Mouse (Mus musculus) limb, embryonic 11.5 days (tissue): ENCODE results near the gene Vmn1r226. TPM values are rescaled to one million over a fixed set of nuclear protein-coding genes. Genes with fewer than 3 reads are reported as not detected.

Source experiments
- ATAC-seq: fragments of 200-750 bp; cut with Nextera tagmentation; 2 replicates; pipeline ENCODE4 v1.8.0; 2017; ENCODE audit warnings: low read depth; ENCODE audit not compliant: insufficient number of reproducible peaks, low FRiP score, low TSS enrichment
- DNase-seq: peaks from one replicate; pipeline ENCODE4 v3.0.0-alpha.2; 2015; ENCODE audit warnings: low spot score
- H3K27ac ChIP-seq: fragments of 300-500 bp; sonication (generic); replicated peaks from 2 replicates; pipeline ENCODE4 v1.5.1; 2014; ENCODE audit warnings: low read depth, mild to moderate bottlenecking, low read length
- H3K27me3 ChIP-seq: fragments of 300-500 bp; sonication (generic); 2 replicates; pipeline ENCODE4 v1.6.1; 2014; ENCODE audit warnings: mild to moderate bottlenecking, low read length, mixed read lengths; ENCODE audit not compliant: control insufficient read depth, insufficient read depth
- H3K36me3 ChIP-seq: fragments of 300-500 bp; sonication (generic); 2 replicates; pipeline ENCODE4 v1.6.1; 2014; ENCODE audit warnings: mild to moderate bottlenecking, low read length, moderate library complexity, mixed read lengths; ENCODE audit not compliant: control insufficient read depth, insufficient read depth
- H3K4me1 ChIP-seq: fragments of 300-500 bp; sonication (generic); 2 replicates; pipeline ENCODE4 v1.6.1; 2014; ENCODE audit warnings: low read length, mixed read lengths; ENCODE audit not compliant: control insufficient read depth, insufficient read depth
- H3K4me2 ChIP-seq: fragments of 300-500 bp; sonication (generic); 2 replicates; pipeline ENCODE4 v1.6.1; 2014; ENCODE audit warnings: low read depth, mild to moderate bottlenecking, moderate library complexity; ENCODE audit not compliant: severe bottlenecking
- H3K4me3 ChIP-seq: fragments of 300-500 bp; sonication (generic); 2 replicates; pipeline ENCODE4 v1.5.1; 2014; ENCODE audit warnings: low read depth, low read length
- H3K9ac ChIP-seq: fragments of 300-500 bp; sonication (generic); 2 replicates; pipeline ENCODE4 v1.6.1; 2014; ENCODE audit warnings: mild to moderate bottlenecking, low read length
- H3K9me3 ChIP-seq: fragments of 300-500 bp; sonication (generic); 2 replicates; pipeline ENCODE4 v1.6.1; 2016; ENCODE audit warnings: low read length; ENCODE audit not compliant: control insufficient read depth
- WGBS: fragments of 180-500 bp; shearing (Covaris S2); extraction: QIAGEN DNeasy Blood & Tissue Kit; methylation state at CpG from one replicate; pipeline ENCODE4 v1.1.7; 2014; 5-methylcytosine and 5-hydroxymethylcytosine counted together
- polyA plus RNA-seq: library from polyadenylated mRNA; unstranded; fragments of >200 nt; fragmentation: Nextera tagmentation; extraction: Ambion mirVana; gene quantifications from 2 replicates; pipeline ENCODE4 v1.2.1, GENCODE M21; 2014

Gene Vmn1r226
- polyA plus RNA-seq: not detected in 2 replicates

- ATAC-seq (no peak), DNase-seq (no peak)
- H3K9ac ChIP-seq: no peak within 1 kb of the TSS
Observed at GRCm38 (mm10) chr17:20682543-20682942, at the start of gene Vmn1r226. Vmn1r226 (plus strand) TSS chr17:20682843.

GRCm38 (mm10) chr17:20729543-20729942 lies 46.9 kb downstream of the Vmn1r226 start, which contains the start of gene Vmn1r227:
Vmn1r227 (plus strand) TSS chr17:20729843.
- Histone ChIP-seq H3K27ac (no peak within 1 kb of the TSS), H3K4me1 (no peaks in the 10 kb centered on the region), H3K4me2 (no peak within 1 kb of the TSS), H3K36me3 (no peaks in the 10 kb centered on the region), H3K27me3 (no peaks in the 10 kb centered on the region), H3K4me3 (no peak within 1 kb of the TSS), H3K9me3 (no peaks in the 10 kb centered on the region), H3K9ac (no peak within 1 kb of the TSS)
- DNase-seq (no peak), ATAC-seq (no peak)
- 43% methylated on average over 1 of the region's 1 CpGs for WGBS

More at GRCm38 (mm10) chr17:20682543-20682942, at the start of gene Vmn1r226:
- no peak within 1 kb of the TSS for H3K4me2 ChIP-seq
- no peak within 1 kb of the TSS for H3K4me3 ChIP-seq
- no peaks in the 10 kb centered on the region for H3K36me3 ChIP-seq
- H3K9me3 ChIP-seq: no peaks in the 10 kb centered on the region
- no peaks in the 10 kb centered on the region for H3K4me1 ChIP-seq
- H3K27me3 ChIP-seq: no peaks in the 10 kb centered on the region
- no peak within 1 kb of the TSS for H3K27ac ChIP-seq

Other genes with a start within 250 kb of the Vmn1r226 start
- not detected in 2 replicates for gene Vmn2r108, start 201.5 kb upstream of the Vmn1r226 start, polyA plus RNA-seq
- gene Vmn1r225, start 184.7 kb upstream of the Vmn1r226 start, polyA plus RNA-seq: not detected in 2 replicates
- gene Vmn2r109, start 118.1 kb upstream of the Vmn1r226 start, polyA plus RNA-seq: not detected in 2 replicates
- gene Vmn2r110, start 86.4 kb upstream of the Vmn1r226 start, polyA plus RNA-seq: 0.04 and 0.06 TPM in 2 replicates
- not detected in 2 replicates for gene Fpr-rs3, start 58.0 kb upstream of the Vmn1r226 start, polyA plus RNA-seq
- gene Vmn1r227, start 47.0 kb downstream of the Vmn1r226 start, polyA plus RNA-seq: not detected in 2 replicates
- gene Vmn1r228, start 103.3 kb downstream of the Vmn1r226 start, polyA plus RNA-seq: not detected in 2 replicates
- gene Vmn1r229, start 128.7 kb downstream of the Vmn1r226 start, polyA plus RNA-seq: 0.01 TPM in 1 of 2 replicates, not detected in the other
- not detected in 2 replicates for gene Vmn1r230, start 157.6 kb downstream of the Vmn1r226 start, polyA plus RNA-seq
- gene Vmn1r231, start 222.2 kb downstream of the Vmn1r226 start, polyA plus RNA-seq: not detected in 2 replicates
- not detected in 2 replicates for gene Vmn1r232, start 236.9 kb downstream of the Vmn1r226 start, polyA plus RNA-seq